Mouse (Mus musculus): Measurements from ENCODE around the gene Wdr6.

Gene Wdr6

GRCm38 (mm10) chr9:108573774-108574690 lies 4.5 kb downstream of the Wdr6 start:
- peak; percentile 33 for DNase-seq (ENCODE audit: low spot score)

GRCm38 (mm10) chr9:108572321-108572720 lies 6.2 kb downstream of the Wdr6 start:
- no peak for DNase-seq (ENCODE audit: low spot score)

GRCm38 (mm10) chr9:108571401-108571973 lies 7.1 kb downstream of the Wdr6 start:
- no peak for DNase-seq (ENCODE audit: low spot score)

GRCm38 (mm10) chr9:108570207-108570896 lies 8.2 kb downstream of the Wdr6 start:
- DNase-seq (ENCODE audit: low spot score): peak; percentile 70

- peak; percentile 72 for DNase-seq (ENCODE audit: low spot score)
Observed at GRCm38 (mm10) chr9:108569381-108570206, 8.9 kb downstream of the Wdr6 start, which contains the start of gene Dalrd3. TSS of gene Dalrd3 (plus strand) at chr9:108569886.

GRCm38 (mm10) chr9:108568511-108568921 lies 10.0 kb downstream of the Wdr6 start:
- DNase-seq (ENCODE audit: low spot score): no peak

GRCm38 (mm10) chr9:108567931-108568419 lies 10.6 kb downstream of the Wdr6 start:
- DNase-seq (ENCODE audit: low spot score): peak; percentile 25

- peak; percentile 92 for DNase-seq (ENCODE audit: low spot score)
Observed at GRCm38 (mm10) chr9:108566815-108567776, 11.4 kb downstream of the Wdr6 start, which contains the start of gene Ndufaf3. TSS of gene Ndufaf3 (minus strand) at chr9:108567434.

GRCm38 (mm10) chr9:108565881-108566814 lies 12.4 kb downstream of the Wdr6 start:
- DNase-seq (ENCODE audit: low spot score): no peak

GRCm38 (mm10) chr9:108564131-108564530 lies 14.4 kb downstream of the Wdr6 start:
- no peak for DNase-seq (ENCODE audit: low spot score)

GRCm38 (mm10) chr9:108563671-108564070 lies 14.9 kb downstream of the Wdr6 start:
- DNase-seq (ENCODE audit: low spot score): no peak

GRCm38 (mm10) chr9:108560227-108560841 lies 18.2 kb downstream of the Wdr6 start, which contains the start of gene Impdh2:
TSS of gene Impdh2 (plus strand) at chr9:108560286.
- DNase-seq (ENCODE audit: low spot score): peak; percentile 87

- DNase-seq (ENCODE audit: low spot score): no peak
Observed at GRCm38 (mm10) chr9:108559169-108559568, 19.4 kb downstream of the Wdr6 start.

- no peak for DNase-seq (ENCODE audit: low spot score)
Observed at GRCm38 (mm10) chr9:108546875-108547274, 31.7 kb downstream of the Wdr6 start.

- DNase-seq (ENCODE audit: low spot score): no peak
Observed at GRCm38 (mm10) chr9:108545986-108546385, 32.6 kb downstream of the Wdr6 start.

GRCm38 (mm10) chr9:108540846-108541245 lies 37.7 kb downstream of the Wdr6 start:
- no peak for DNase-seq (ENCODE audit: low spot score)

- DNase-seq (ENCODE audit: low spot score): no peak
Observed at GRCm38 (mm10) chr9:108531496-108531895, 47.0 kb downstream of the Wdr6 start.

- no peak for DNase-seq (ENCODE audit: low spot score)
Observed at GRCm38 (mm10) chr9:108530954-108531353, 47.6 kb downstream of the Wdr6 start.

GRCm38 (mm10) chr9:108525400-108525799 lies 53.1 kb downstream of the Wdr6 start:
- DNase-seq (ENCODE audit: low spot score): no peak
